Mouse (Mus musculus) midbrain, embryonic 14.5 days (tissue): Measurements from ENCODE around the gene Ppp2r5e. TPM values are rescaled to one million over a fixed set of nuclear protein-coding genes. Genes with fewer than 3 reads are reported as not detected.

Experiments
- ATAC-seq: fragments of 200-750 bp; cut with Nextera tagmentation; 2 replicates; pipeline ENCODE4 v1.8.0; 2017; ENCODE audit warnings: moderate number of reproducible peaks, moderate library complexity; ENCODE audit not compliant: low FRiP score, low TSS enrichment
- DNase-seq: peaks from one replicate; pipeline ENCODE4 v3.0.0-alpha.2; 2015
- H3K27ac ChIP-seq: fragments of 300-500 bp; sonication (generic); replicated peaks from 2 replicates; pipeline ENCODE4 v1.5.1; 2014; ENCODE audit warnings: mild to moderate bottlenecking, low read depth, low read length, moderate library complexity
- H3K27me3 ChIP-seq: fragments of 300-500 bp; sonication (generic); 2 replicates; pipeline ENCODE4 v1.6.1; 2014; ENCODE audit warnings: low read length, control low read depth, mixed read lengths; ENCODE audit not compliant: control insufficient read depth, insufficient read depth
- H3K36me3 ChIP-seq: fragments of 300-500 bp; sonication (generic); 2 replicates; pipeline ENCODE4 v1.6.1; 2014; ENCODE audit warnings: low read length, control low read depth; ENCODE audit not compliant: control insufficient read depth, insufficient read depth
- H3K4me1 ChIP-seq: fragments of 300-500 bp; sonication (generic); 2 replicates; pipeline ENCODE4 v1.6.1; 2014; ENCODE audit warnings: mild to moderate bottlenecking, antibody characterized with exemption, low read length, control low read depth; ENCODE audit not compliant: control insufficient read depth, insufficient read depth
- H3K4me2 ChIP-seq: fragments of 300-500 bp; sonication (generic); 2 replicates; pipeline ENCODE4 v1.6.1; 2014; ENCODE audit warnings: mild to moderate bottlenecking, low read length, moderate library complexity
- H3K4me3 ChIP-seq: fragments of 300-500 bp; sonication (generic); replicated peaks from 2 replicates; pipeline ENCODE4 v1.5.1; 2014; ENCODE audit warnings: low read depth, low read length
- H3K9ac ChIP-seq: fragments of 300-500 bp; sonication (generic); replicated peaks from 2 replicates; pipeline ENCODE4 v1.6.1; 2014; ENCODE audit warnings: mild to moderate bottlenecking, low read length, moderate library complexity
- H3K9me3 ChIP-seq: fragments of 300-500 bp; sonication (generic); 2 replicates; pipeline ENCODE4 v1.6.1; 2016; ENCODE audit warnings: low read length, control low read depth, mixed read lengths; ENCODE audit not compliant: control insufficient read depth
- WGBS: fragments of 180-500 bp; shearing (Covaris S2); extraction: QIAGEN DNeasy Blood & Tissue Kit; methylation state at CpG from one replicate; pipeline ENCODE4 v1.1.7; 2014; 5-methylcytosine and 5-hydroxymethylcytosine counted together
- polyA plus RNA-seq: library from polyadenylated mRNA; unstranded; fragments of >200 nt; fragmentation: Nextera tagmentation; extraction: Ambion mirVana; gene quantifications from 2 replicates; pipeline ENCODE4 v1.2.1, GENCODE M21; 2014

Gene Ppp2r5e
- polyA plus RNA-seq, 1 experiment from 2014 or later, result 30.3 TPM

GRCm38 (mm10) chr12:75414991-75415390 is 181.1 kb downstream of the Ppp2r5e start:
- no peaks in the 10 kb centered on the region for H3K4me1 ChIP-seq
- no peak overlapping the region for H3K9ac ChIP-seq
- no peaks in the 10 kb centered on the region for H3K27me3 ChIP-seq
- DNase-seq, result no peak
- 76% methylated on average over 6 of the region's 6 CpGs for WGBS
- ATAC-seq, result no peak
- no peak overlapping the region for H3K27ac ChIP-seq
- H3K9me3 ChIP-seq, result no peaks in the 10 kb centered on the region
- no peaks in the 10 kb centered on the region for H3K36me3 ChIP-seq
- H3K4me3 ChIP-seq, result no peak overlapping the region
- no peak overlapping the region for H3K4me2 ChIP-seq

GRCm38 (mm10) chr12:75412964-75413363 is 183.1 kb downstream of the Ppp2r5e start:
- H3K36me3 ChIP-seq, result no peaks in the 10 kb centered on the region
- H3K9me3 ChIP-seq, result no peaks in the 10 kb centered on the region
- no peak overlapping the region for H3K27ac ChIP-seq
- no peak overlapping the region for H3K4me2 ChIP-seq
- 89% methylated on average over 9 of the region's 9 CpGs for WGBS
- H3K4me3 ChIP-seq, result no peak overlapping the region
- no peak overlapping the region for H3K9ac ChIP-seq
- no peaks in the 10 kb centered on the region for H3K4me1 ChIP-seq
- H3K27me3 ChIP-seq, result no peaks in the 10 kb centered on the region
- ATAC-seq, result no peak
- DNase-seq, result no peak

Other genes starting within 250 kb of the Ppp2r5e start
- gene Gphb5, start 179.5 kb downstream of the Ppp2r5e start, polyA plus RNA-seq, result not detected in 2 replicates
- 5.4 and 6.2 TPM in 2 replicates for gene Wdr89, start 73.3 kb upstream of the Ppp2r5e start, polyA plus RNA-seq
- gene Sgpp1, start 139.5 kb upstream of the Ppp2r5e start, polyA plus RNA-seq, result 12.6 and 14.6 TPM in 2 replicates
- gene Syne2, start 221.9 kb upstream of the Ppp2r5e start, polyA plus RNA-seq, result 45.0 and 63.5 TPM in 2 replicates